ENCODE assay signal across 38 mouse cellular contexts in the genomic region with DNA sequence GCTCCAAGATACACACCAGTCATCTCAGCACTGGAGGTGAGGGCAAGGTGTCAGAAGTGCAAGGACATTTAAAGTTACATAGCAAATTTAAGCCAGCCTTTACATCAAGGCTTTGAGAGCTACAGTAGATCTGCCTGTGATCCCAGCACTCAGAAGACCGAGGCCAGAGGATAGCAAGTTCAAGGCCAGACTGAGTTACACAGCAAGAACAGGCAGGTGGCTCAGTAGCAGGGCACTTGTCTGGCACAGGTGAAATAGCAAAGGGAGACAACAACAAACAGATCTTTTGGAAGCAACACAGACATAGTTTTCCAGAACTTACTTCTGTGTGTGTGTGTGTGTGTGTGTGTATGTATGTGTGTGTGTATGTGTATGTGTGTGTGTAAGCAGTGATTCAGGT. TPM values are rescaled to one million over a fixed set of nuclear protein-coding genes. Genes with fewer than 3 reads are reported as not detected.
"Had no signal": no experiment of that assay in that cellular context is flagged by ENCODE, and none has a peak within 500 bp of the region (broad histone marks: within the 10 kb centered on the region; RNA-seq: fewer than 3 reads in every experiment).

No protein-coding gene starts in this region.

- ATAC-seq: forebrain, embryonic 14.5 days; forebrain, embryonic 15.5 days; forebrain, embryonic 16.5 days; forebrain, postnatal 0 days had no signal

- H3K4me1 ChIP-seq: embryonic facial prominence, embryonic 10.5 days; embryonic facial prominence, embryonic 12.5 days; embryonic facial prominence, embryonic 13.5 days; embryonic facial prominence, embryonic 15.5 days; forebrain, embryonic 10.5 days; forebrain, embryonic 12.5 days; forebrain, embryonic 15.5 days had no signal

- H3K4me3 ChIP-seq: embryonic facial prominence, embryonic 10.5 days; embryonic facial prominence, embryonic 12.5 days; embryonic facial prominence, embryonic 13.5 days; embryonic facial prominence, embryonic 15.5 days; erythroblast, embryonic 14.5 days; forebrain, embryonic 10.5 days; forebrain, embryonic 12.5 days; forebrain, embryonic 15.5 days; gastrocnemius, adult 2 months; heart, adult 2 months had no signal

- H3K27ac ChIP-seq: embryonic facial prominence, embryonic 10.5 days; embryonic facial prominence, embryonic 12.5 days; embryonic facial prominence, embryonic 13.5 days; embryonic facial prominence, embryonic 15.5 days; forebrain, embryonic 10.5 days; forebrain, embryonic 12.5 days; forebrain, embryonic 15.5 days; gastrocnemius, adult 2 months; heart, adult 2 months had no signal

- H3K9ac ChIP-seq: embryonic facial prominence, embryonic 12.5 days; embryonic facial prominence, embryonic 13.5 days; embryonic facial prominence, embryonic 15.5 days; forebrain, embryonic 12.5 days; forebrain, embryonic 15.5 days; forebrain, postnatal 0 days had no signal

- DNase-seq: cerebellum, adult 2 months; cerebellum, adult 8-10 months; cerebellum, adult 9-10 months; cerebellum, adult 9-11 months; cerebellum, postnatal 10 days; cerebellum, postnatal 14 days; cerebellum, postnatal 25 days; cerebellum, postnatal 36 days; embryo, embryonic 11 days; forebrain, postnatal 0 days; gastrocnemius, adult 2 months; gastrocnemius, postnatal 10 days; gastrocnemius, postnatal 14 days; gastrocnemius, postnatal 25 days; gastrocnemius, postnatal 36 days; heart, adult 11 months; heart, adult 18-20 months; heart, adult 2 months had no signal

- H3K9me3 ChIP-seq: embryonic facial prominence, embryonic 10.5 days; embryonic facial prominence, embryonic 12.5 days; embryonic facial prominence, embryonic 13.5 days; embryonic facial prominence, embryonic 15.5 days; forebrain, embryonic 10.5 days; forebrain, embryonic 12.5 days; forebrain, embryonic 15.5 days had no signal

- H3K4me2 ChIP-seq: embryonic facial prominence, embryonic 12.5 days; embryonic facial prominence, embryonic 13.5 days; embryonic facial prominence, embryonic 15.5 days; forebrain, embryonic 12.5 days; forebrain, embryonic 15.5 days had no signal

- H3K27me3 ChIP-seq: embryonic facial prominence, embryonic 12.5 days; embryonic facial prominence, embryonic 13.5 days; embryonic facial prominence, embryonic 15.5 days; forebrain, embryonic 12.5 days; forebrain, embryonic 15.5 days had no signal

RNA-seq across cellular contexts. Expression of a gene that starts 19.0 kb away (rescaled TPM):
- total RNA-seq: granulocyte monocyte progenitor cell, adult 5-6 weeks had no signal
- polyA plus RNA-seq: erythroblast, embryonic 14.5 days had no signal

RNA-seq across cellular contexts. Expression of a gene that starts 42.8 kb away (rescaled TPM):
- total RNA-seq: common myeloid progenitor, adult 5-6 weeks; forebrain, postnatal 0 days; gastrocnemius, adult 18-20 months; gastrocnemius, adult 2 months; gastrocnemius, adult 8-10 months; gastrocnemius, postnatal 10 days; gastrocnemius, postnatal 14 days; gastrocnemius, postnatal 25 days; gastrocnemius, postnatal 36 days; gastrocnemius, postnatal 4 days; granulocyte monocyte progenitor cell, adult 5-6 weeks; heart, adult 18-20 months; heart, adult 2 months; heart, adult 8-10 months had no signal
- polyA plus RNA-seq: cerebellum, adult 2 months; embryonic facial prominence, embryonic 10.5 days; embryonic facial prominence, embryonic 11.5 days; embryonic facial prominence, embryonic 12.5 days; embryonic facial prominence, embryonic 13.5 days; embryonic facial prominence, embryonic 14.5 days; embryonic facial prominence, embryonic 15.5 days; erythroblast, embryonic 14.5 days; forebrain, embryonic 10.5 days; forebrain, embryonic 12.5 days; forebrain, embryonic 14.5 days; forebrain, embryonic 15.5 days; forebrain, embryonic 16.5 days; forebrain, postnatal 0 days; frontal cortex, adult 2 months; gonadal fat pad, adult 2 months; heart, adult 2 months had no signal

RNA-seq across cellular contexts. Expression of a gene that starts 42.8 kb away (rescaled TPM):
- total RNA-seq: common myeloid progenitor, adult 5-6 weeks; forebrain, postnatal 0 days; gastrocnemius, adult 18-20 months; gastrocnemius, adult 2 months; gastrocnemius, adult 8-10 months; gastrocnemius, postnatal 14 days; gastrocnemius, postnatal 25 days; gastrocnemius, postnatal 36 days; granulocyte monocyte progenitor cell, adult 5-6 weeks; heart, adult 18-20 months; heart, adult 2 months; heart, adult 8-10 months had no signal
